Mouse (Mus musculus) spleen, adult 2 months (tissue): ENCODE results near the gene Rxfp1.

Experiments used
- CTCF ChIP-seq: fragments of 200-500 bp; IDR thresholded peaks from 2 replicates; pipeline ENCODE4 v1.5.1; 2011; ENCODE audit warnings: mild to moderate bottlenecking, inconsistent platforms; ENCODE audit not compliant: insufficient read depth, insufficient read length, insufficient replicate concordance; ENCODE audit errors: extremely low read depth
- POLR2A ChIP-seq: fragments of 200-500 bp; IDR thresholded peaks from 2 replicates; pipeline ENCODE4 v1.6.1; 2011; ENCODE audit warnings: low read depth, low read length, inconsistent platforms

- TF ChIP-seq CTCF (no peak), POLR2A (no peak)
These were observed 35.0 kb upstream of the Rxfp1 start for GRCm38 (mm10) chr3:79772701-79773100.
